Mouse (Mus musculus) neural tube, embryonic 13.5 days (tissue): ENCODE measurements around the gene Olfr1444. TPM values are rescaled to one million over a fixed set of nuclear protein-coding genes. Genes with fewer than 3 reads are reported as not detected.

Experiments used
- ATAC-seq: fragments of 200-750 bp; cut with Nextera tagmentation; 2 replicates; pipeline ENCODE4 v1.8.0; 2017; ENCODE audit warnings: low read depth, mild to moderate bottlenecking, moderate TSS enrichment, moderate library complexity
- H3K27ac ChIP-seq: fragments of 300-500 bp; sonication (generic); replicated peaks from 2 replicates; pipeline ENCODE4 v1.5.1; 2015; ENCODE audit warnings: moderate library complexity, mild to moderate bottlenecking, inconsistent platforms
- H3K27me3 ChIP-seq: fragments of 300-500 bp; sonication (generic); 2 replicates; pipeline ENCODE4 v1.6.1; 2015; ENCODE audit warnings: mild to moderate bottlenecking, inconsistent platforms
- H3K36me3 ChIP-seq: fragments of 300-500 bp; sonication (generic); 2 replicates; pipeline ENCODE4 v1.6.1; 2015; ENCODE audit warnings: mild to moderate bottlenecking, inconsistent platforms
- H3K4me1 ChIP-seq: fragments of 300-500 bp; sonication (generic); replicated peaks from 2 replicates; pipeline ENCODE4 v1.6.1; 2015; ENCODE audit warnings: inconsistent platforms
- H3K4me2 ChIP-seq: fragments of 300-500 bp; sonication (generic); 2 replicates; pipeline ENCODE4 v1.6.1; 2015; ENCODE audit warnings: inconsistent platforms, mild to moderate bottlenecking, moderate library complexity
- H3K4me3 ChIP-seq: fragments of 300-500 bp; sonication (generic); 2 replicates; pipeline ENCODE4 v1.5.1; 2015; ENCODE audit warnings: mild to moderate bottlenecking, inconsistent platforms
- H3K9ac ChIP-seq: fragments of 300-500 bp; sonication (generic); 2 replicates; pipeline ENCODE4 v1.6.1; 2015; ENCODE audit warnings: moderate library complexity, mild to moderate bottlenecking, inconsistent platforms
- H3K9me3 ChIP-seq: fragments of 300-500 bp; sonication (generic); 2 replicates; pipeline ENCODE4 v1.6.1; 2016; ENCODE audit warnings: inconsistent platforms
- WGBS: fragments of 180-500 bp; shearing (Covaris S2); methylation state at CpG from one replicate; pipeline ENCODE4 v1.1.7; 2015; 5-methylcytosine and 5-hydroxymethylcytosine counted together
- polyA plus RNA-seq: library from polyadenylated mRNA; unstranded; fragments of >200 nt; fragmentation: Nextera tagmentation; extraction: Ambion mirVana; gene quantifications from 2 replicates; pipeline ENCODE4 v1.2.1, GENCODE M21; 2015

Olfr1444 gene
- not detected in 2 replicates for polyA plus RNA-seq

GRCm38 (mm10) chr19:12856983-12857382 is at the start of gene Olfr1444:
TSS of gene Olfr1444 (plus strand) at chr19:12857283.
- Histone ChIP-seq H3K4me1 (no peaks in the 10 kb centered on the region), H3K36me3 (no peaks in the 10 kb centered on the region), H3K9me3 (no peaks in the 10 kb centered on the region), H3K9ac (no peak within 1 kb of the TSS), H3K4me3 (no peak within 1 kb of the TSS), H3K4me2 (no peak within 1 kb of the TSS), H3K27me3 (no peaks in the 10 kb centered on the region), H3K27ac (no peak within 1 kb of the TSS)
- WGBS: 65% methylated on average over 1 of the region's 1 CpGs
- ATAC-seq: no peak

- WGBS: 86% methylated on average over 1 of the region's 1 CpGs
- H3K4me2 ChIP-seq: no peak overlapping the region
- no peak for ATAC-seq
Measured at GRCm38 (mm10) chr19:12812644-12813364, 44.3 kb upstream of the Olfr1444 start.

GRCm38 (mm10) chr19:12813883-12814282 is 43.2 kb upstream of the Olfr1444 start:
- no peaks in the 10 kb centered on the region for H3K9me3 ChIP-seq
- H3K36me3 ChIP-seq: no peaks in the 10 kb centered on the region
- ATAC-seq: no peak
- H3K4me1 ChIP-seq: no peaks in the 10 kb centered on the region
- no peak overlapping the region for H3K9ac ChIP-seq
- no peak overlapping the region for H3K4me2 ChIP-seq
- no peak overlapping the region for H3K27ac ChIP-seq
- WGBS: 88% methylated on average over 1 of the region's 1 CpGs
- no peak overlapping the region for H3K4me3 ChIP-seq
- H3K27me3 ChIP-seq: no peaks in the 10 kb centered on the region

More at GRCm38 (mm10) chr19:12812644-12813364, 44.3 kb upstream of the Olfr1444 start:
- H3K4me3 ChIP-seq: no peak overlapping the region
- no peaks in the 10 kb centered on the region for H3K9me3 ChIP-seq
- H3K4me1 ChIP-seq: no peaks in the 10 kb centered on the region
- H3K27ac ChIP-seq: no peak overlapping the region
- no peak overlapping the region for H3K9ac ChIP-seq
- no peaks in the 10 kb centered on the region for H3K27me3 ChIP-seq
- H3K36me3 ChIP-seq: no peaks in the 10 kb centered on the region

DNA sequence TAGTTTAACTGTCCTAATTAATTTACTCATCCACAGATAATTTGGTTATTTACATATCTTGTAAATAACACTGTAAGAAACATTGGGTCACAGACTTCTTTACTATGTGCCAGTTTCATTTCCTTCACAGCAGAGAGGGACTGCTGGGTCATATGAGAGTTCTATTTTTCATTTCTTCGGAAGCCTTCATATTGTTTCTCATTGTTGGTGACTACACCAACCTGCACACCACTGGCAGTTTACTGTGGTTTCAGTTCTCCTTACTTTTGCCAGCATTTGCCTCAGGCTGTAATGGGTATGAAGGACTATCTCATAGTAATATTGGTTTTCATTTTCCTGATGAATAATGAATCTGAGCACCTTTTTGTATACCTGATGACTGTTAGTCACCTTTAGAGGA is 38.6 kb upstream of the Olfr1444 start:
- H3K4me2 ChIP-seq: no peak overlapping the region
- H3K4me3 ChIP-seq: no peak overlapping the region
- no peaks in the 10 kb centered on the region for H3K36me3 ChIP-seq
- whole genome bisulfite sequencing: 91% methylated on average over 1 of the region's 1 CpGs
- H3K9me3 ChIP-seq: no peaks in the 10 kb centered on the region
- ATAC-seq: no peak
- H3K9ac ChIP-seq: no peak overlapping the region
- H3K4me1 ChIP-seq: no peaks in the 10 kb centered on the region
- no peak overlapping the region for H3K27ac ChIP-seq
- no peaks in the 10 kb centered on the region for H3K27me3 ChIP-seq

DNA sequence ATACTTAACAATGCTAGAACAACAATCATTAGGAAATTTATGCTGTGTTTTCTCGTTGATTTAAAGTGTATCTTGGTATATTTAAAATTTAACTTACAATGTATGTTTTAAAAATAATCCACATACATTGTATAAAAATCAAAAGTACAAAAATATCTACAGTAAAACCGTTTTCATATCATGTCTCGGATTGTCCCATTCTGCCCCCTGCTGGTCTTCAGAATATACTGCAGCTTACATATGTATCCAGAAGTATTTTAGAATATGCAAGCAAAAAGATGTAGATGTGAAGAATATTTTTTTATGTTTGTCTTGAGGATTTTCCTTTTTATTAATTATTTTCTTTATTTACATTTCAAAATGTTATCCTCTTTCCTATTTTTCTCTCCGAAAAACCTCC is 36.7 kb upstream of the Olfr1444 start:
- Histone ChIP-seq H3K27me3 (no peaks in the 10 kb centered on the region), H3K9me3 (no peaks in the 10 kb centered on the region), H3K4me3 (no peak overlapping the region), H3K4me2 (no peak overlapping the region), H3K27ac (no peak overlapping the region), H3K4me1 (no peaks in the 10 kb centered on the region), H3K36me3 (no peaks in the 10 kb centered on the region), H3K9ac (no peak overlapping the region)
- no peak for ATAC-seq
- 35% methylated on average over 4 of the region's 4 CpGs for WGBS

DNA sequence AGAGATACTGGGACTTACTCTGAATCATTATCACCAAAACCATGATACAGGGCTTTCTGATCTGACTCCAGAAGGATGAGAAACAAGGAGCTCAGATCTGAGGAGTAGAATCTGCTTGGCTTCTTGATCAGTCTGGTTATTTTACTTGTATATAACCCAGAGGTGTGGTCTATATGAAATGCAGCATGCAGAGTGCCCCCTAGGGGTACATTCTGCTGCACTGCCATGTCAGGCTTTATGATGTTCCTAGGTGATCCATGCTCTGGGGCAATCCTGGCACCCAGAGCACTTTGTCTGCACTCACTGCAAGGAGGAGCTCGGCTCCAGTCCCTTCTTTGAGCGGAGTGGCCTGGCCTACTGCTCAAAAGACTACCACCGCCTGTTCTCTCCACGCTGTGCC is 32.5 kb upstream of the Olfr1444 start:
- Histone ChIP-seq H3K27me3 (no peaks in the 10 kb centered on the region), H3K4me1 (no peaks in the 10 kb centered on the region), H3K9ac (no peak overlapping the region), H3K4me2 (no peak overlapping the region), H3K9me3 (no peaks in the 10 kb centered on the region), H3K27ac (no peak overlapping the region), H3K4me3 (no peak overlapping the region), H3K36me3 (no peaks in the 10 kb centered on the region)
- WGBS: 82% methylated on average over 4 of the region's 4 CpGs
- ATAC-seq: no peak

- Histone ChIP-seq H3K36me3 (no peaks in the 10 kb centered on the region), H3K9me3 (no peaks in the 10 kb centered on the region), H3K4me3 (no peak overlapping the region), H3K9ac (no peak overlapping the region), H3K4me1 (no peaks in the 10 kb centered on the region), H3K27ac (no peak overlapping the region), H3K27me3 (no peaks in the 10 kb centered on the region), H3K4me2 (no peak overlapping the region)
- WGBS: 75% methylated on average over 2 of the region's 2 CpGs
- ATAC-seq: no peak
Measured at GRCm38 (mm10) chr19:12830823-12831430, 26.2 kb upstream of the Olfr1444 start.

- no peak for ATAC-seq
Measured at GRCm38 (mm10) chr19:12831559-12831958, 25.5 kb upstream of the Olfr1444 start.

DNA sequence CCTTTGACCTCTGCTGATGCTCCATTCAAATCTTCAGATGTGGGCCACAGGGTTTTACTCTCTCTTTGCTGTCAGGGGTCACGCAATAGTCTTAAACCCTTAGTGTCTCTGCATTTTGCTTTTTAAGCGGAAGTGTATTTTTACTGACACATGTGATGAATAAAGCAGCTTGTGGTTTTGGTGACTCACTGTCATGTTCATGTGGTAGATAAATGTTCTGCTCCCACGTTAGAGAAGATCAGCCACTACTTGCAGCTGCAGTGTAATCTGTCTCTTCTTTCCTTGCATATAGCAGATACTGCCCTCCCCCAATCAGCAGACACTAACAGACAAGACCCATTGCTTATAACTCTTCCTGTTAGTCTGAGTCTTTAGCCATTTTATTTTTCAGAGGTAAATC is 23.5 kb upstream of the Olfr1444 start:
- Histone ChIP-seq H3K27me3 (no peaks in the 10 kb centered on the region), H3K9ac (no peak overlapping the region), H3K4me2 (no peak overlapping the region), H3K9me3 (no peaks in the 10 kb centered on the region), H3K4me3 (no peak overlapping the region), H3K4me1 (no peaks in the 10 kb centered on the region), H3K27ac (no peak overlapping the region), H3K36me3 (no peaks in the 10 kb centered on the region)
- 91% methylated on average over 3 of the region's 3 CpGs for WGBS
- ATAC-seq: no peak

More at GRCm38 (mm10) chr19:12831559-12831958, 25.5 kb upstream of the Olfr1444 start:
- Histone ChIP-seq H3K9me3 (no peaks in the 10 kb centered on the region), H3K4me1 (no peaks in the 10 kb centered on the region), H3K27ac (no peak overlapping the region), H3K27me3 (no peaks in the 10 kb centered on the region), H3K36me3 (no peaks in the 10 kb centered on the region), H3K4me2 (no peak overlapping the region), H3K4me3 (no peak overlapping the region), H3K9ac (no peak overlapping the region)
- 69% methylated on average over 1 of the region's 1 CpGs for WGBS

DNA sequence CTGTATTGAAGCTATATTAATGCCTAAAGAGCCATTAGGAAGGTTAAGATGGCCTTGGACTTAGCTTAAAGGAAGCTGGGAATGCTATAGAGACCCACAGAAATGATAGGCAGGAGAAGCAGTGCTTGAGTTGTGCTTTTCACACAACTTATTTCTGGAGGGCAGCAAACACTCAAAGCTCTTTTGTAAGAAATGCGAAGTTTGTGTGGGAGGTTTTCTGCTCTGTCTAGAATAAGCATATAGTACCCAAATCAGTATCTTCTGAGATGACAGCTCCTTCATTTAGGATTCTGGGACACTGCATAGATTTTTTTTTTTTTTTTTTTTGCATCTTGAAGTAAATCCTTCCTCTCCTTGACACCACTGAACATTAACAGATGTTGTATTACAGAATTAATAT is 18.6 kb upstream of the Olfr1444 start:
- Histone ChIP-seq H3K27me3 (no peaks in the 10 kb centered on the region), H3K27ac (no peak overlapping the region), H3K9ac (no peak overlapping the region), H3K4me1 (no peaks in the 10 kb centered on the region), H3K36me3 (no peaks in the 10 kb centered on the region), H3K4me3 (no peak overlapping the region), H3K9me3 (no peaks in the 10 kb centered on the region), H3K4me2 (no peak overlapping the region)
- no peak for ATAC-seq
- WGBS: 97% methylated on average over 1 of the region's 1 CpGs

DNA sequence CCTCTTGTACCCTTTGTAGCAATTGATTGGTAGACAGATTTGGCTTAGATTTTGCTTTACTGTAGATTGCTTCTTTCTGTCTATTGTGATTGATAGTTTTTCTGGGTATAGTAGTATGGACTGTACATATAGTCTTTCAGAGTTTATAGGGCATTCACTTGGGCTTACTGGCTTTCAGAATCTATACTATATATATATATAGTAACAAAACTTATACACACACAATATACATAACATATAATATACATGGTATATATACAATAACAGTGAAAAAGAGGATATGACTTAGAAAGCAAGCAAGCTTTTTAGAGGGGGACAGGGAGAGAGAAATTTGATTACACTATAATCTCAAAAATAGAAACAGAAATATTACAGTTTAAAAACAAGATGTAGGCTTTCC is 10.7 kb upstream of the Olfr1444 start, which contains the start of gene Gm5244:
TSS of gene Gm5244 (plus strand) at position 301 of the 400 bp plus-strand sequence.
- H3K4me2 ChIP-seq: no peak within 1 kb of the TSS
- H3K9ac ChIP-seq: no peak within 1 kb of the TSS
- H3K4me1 ChIP-seq: no peaks in the 10 kb centered on the region
- no peak within 1 kb of the TSS for H3K27ac ChIP-seq
- H3K9me3 ChIP-seq: no peaks in the 10 kb centered on the region
- no peaks in the 10 kb centered on the region for H3K27me3 ChIP-seq
- no peak within 1 kb of the TSS for H3K4me3 ChIP-seq
- no peak for ATAC-seq
- H3K36me3 ChIP-seq: no peaks in the 10 kb centered on the region

GRCm38 (mm10) chr19:12883555-12883954 is 26.5 kb downstream of the Olfr1444 start, which contains the start of gene Olfr1445:
TSS of gene Olfr1445 (plus strand) at chr19:12883855.
- Histone ChIP-seq H3K27me3 (no peaks in the 10 kb centered on the region), H3K27ac (no peak within 1 kb of the TSS), H3K9me3 (no peaks in the 10 kb centered on the region; the same call in 1 of the 2 replicates), H3K4me3 (no peak within 1 kb of the TSS), H3K36me3 (no peaks in the 10 kb centered on the region), H3K9ac (no peak within 1 kb of the TSS), H3K4me1 (no peaks in the 10 kb centered on the region), H3K4me2 (no peak within 1 kb of the TSS)
- 82% methylated on average over 2 of the region's 2 CpGs for WGBS
- no peak for ATAC-seq
